Mouse (Mus musculus): ENCODE data around the gene Vav1.

DNA sequence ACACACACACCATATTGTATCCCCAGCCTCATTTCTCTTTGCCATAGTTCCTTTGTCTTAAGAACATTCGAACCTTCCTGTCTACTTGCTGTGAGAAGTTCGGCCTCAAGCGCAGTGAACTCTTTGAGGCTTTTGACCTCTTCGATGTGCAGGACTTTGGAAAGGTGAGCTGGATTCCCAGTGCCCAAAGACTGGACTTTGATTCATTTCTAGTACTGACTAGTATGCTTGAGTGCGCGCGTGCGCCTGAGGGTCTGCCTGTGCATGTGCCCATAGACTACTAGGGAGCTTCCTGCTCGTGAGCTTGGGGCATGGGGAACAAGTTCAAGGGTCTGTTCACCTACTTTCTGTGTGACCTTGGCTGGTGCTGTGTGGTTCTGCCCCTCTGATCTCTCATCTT, 17.0 kb downstream of the Vav1 start:
- TF ChIP-seq POLR2A (IDR thresholded peaks at IDR 0.05; ENCODE audit: insufficient read length, low read depth) (no peak), TCF12 (IDR thresholded peaks at IDR 0.05; ENCODE audit: insufficient read depth, poor library complexity, severe bottlenecking) (no peak), POLR2AphosphoS2 (IDR thresholded peaks at IDR 0.05; ENCODE audit: insufficient read length, low read depth) (no peak), E2F4 (IDR thresholded peaks at IDR 0.05; ENCODE audit: insufficient read depth) (no peak), SRF (IDR thresholded peaks at IDR 0.05; ENCODE audit: control insufficient read depth, insufficient read length, low read depth) (no peak), REST (IDR thresholded peaks at IDR 0.05; ENCODE audit: insufficient read depth, insufficient read length) (no peak), MYOG (IDR thresholded peaks at IDR 0.05; ENCODE audit: control insufficient read depth in 1 of 3, insufficient read depth in 1 of 3, insufficient read length in 2 of 3, low read depth in 2 of 3) (no peak), MAX (IDR thresholded peaks at IDR 0.05; ENCODE audit: low read depth) (no peak), MYOD1 (IDR thresholded peaks at IDR 0.05; ENCODE audit: control insufficient read depth in 1 of 3, insufficient read length in 2 of 3, low read depth in 2 of 3) (no peak), USF1 (IDR thresholded peaks at IDR 0.05; ENCODE audit: low read depth) (no peak), CEBPB (IDR thresholded peaks at IDR 0.05; ENCODE audit: insufficient read depth, poor library complexity, severe bottlenecking) (no peak), TCF3 (IDR thresholded peaks at IDR 0.05; ENCODE audit: insufficient read length, low read depth) (no peak)
